ENCODE assay signal across 10 mouse cellular contexts in the genomic region with DNA sequence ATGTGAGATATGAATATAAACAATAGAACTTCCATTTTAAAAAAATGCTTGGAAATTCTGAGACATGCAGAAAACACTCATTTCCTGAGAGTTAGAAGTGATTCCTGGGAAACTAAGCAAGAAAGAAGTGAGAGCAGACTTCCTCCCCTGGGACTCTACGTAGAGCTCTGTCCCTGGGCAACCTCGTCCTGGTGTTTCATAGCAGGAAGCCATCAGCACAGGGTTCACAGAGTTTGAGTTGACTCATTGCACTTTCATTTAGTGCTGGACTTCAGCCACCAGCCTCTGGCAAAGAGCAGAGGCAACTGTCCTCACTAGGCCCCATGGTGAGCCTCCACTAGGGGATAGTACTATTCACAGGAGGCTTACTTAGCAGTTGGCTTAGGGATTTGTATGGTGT. TPM values are rescaled to one million over a fixed set of nuclear protein-coding genes. Genes with fewer than 3 reads are reported as not detected.
DNase-seq lines count a peak whose midpoint lies in the region; ATAC-seq and TF ChIP-seq lines count a peak whose summit lies in the region.
"Had no signal": no experiment of that assay in that cellular context is flagged by ENCODE, and none has a peak within 500 bp of the region (broad histone marks: within the 10 kb centered on the region; RNA-seq: fewer than 3 reads in every experiment).

No protein-coding gene starts in this region.

- TF ChIP-seq POLR2A in lung, adult 2 months (IDR thresholded peaks at IDR 0.05; ENCODE audit: borderline replicate concordance, extremely low read depth, low read depth, low read length), result no peak

- no peaks in the 10 kb centered on the region for H3K4me1 ChIP-seq in lung, adult 2 months (ENCODE audit: control insufficient read depth, insufficient read depth, low read length)
- peaks cover 4% of the 10 kb centered on the region; the same call in 1 of the 2 replicates for H3K4me1 ChIP-seq in midbrain, embryonic 16.5 days (ENCODE audit: control insufficient read depth, insufficient read depth, low read length)
- no peaks in the 10 kb centered on the region for H3K4me1 ChIP-seq in forebrain, embryonic 15.5 days

- no peak for ATAC-seq in granulocyte monocyte progenitor cell, adult 5-6 weeks (replicated peaks; ENCODE audit: poor library complexity, severe bottlenecking)
- no peak for ATAC-seq in midbrain, embryonic 16.5 days
- no peak for ATAC-seq in forebrain, embryonic 15.5 days (replicated peaks)

- peak; percentile 8; the same call in 1 of the 2 replicates for TF ChIP-seq CTCF in lung, adult 2 months (IDR thresholded peaks at IDR 0.05; ENCODE audit: insufficient read depth, low read length)

- H3K9me3 ChIP-seq in midbrain, embryonic 16.5 days (replicated peaks; ENCODE audit: control insufficient read depth, low read length, poor library complexity, severe bottlenecking), result no peaks in the 10 kb centered on the region
- H3K9me3 ChIP-seq in forebrain, embryonic 15.5 days, result no peaks in the 10 kb centered on the region

- DNase-seq in Muller cell, postnatal 12 days (ENCODE audit: inconsistent ontology term), result peak; percentile 73
- peak; percentile 66 for DNase-seq in adrenal gland, postnatal 25 days
- DNase-seq in heart, postnatal 4 days, result peak; percentile 74
- no peak for DNase-seq in lung, adult 2 months
- DNase-seq in cerebellum, postnatal 4 days (ENCODE audit: low spot score in 2 of 2), result no peak

- H3K4me3 ChIP-seq in lung, adult 2 months (replicated peaks; ENCODE audit: extremely low read depth, low read depth, low read length), result no peak overlapping the region
- H3K4me3 ChIP-seq in midbrain, embryonic 16.5 days (ENCODE audit: low read depth, low read length), result no peak overlapping the region
- H3K4me3 ChIP-seq in forebrain, embryonic 15.5 days, result no peak overlapping the region

- no peaks in the 10 kb centered on the region for H3K27me3 ChIP-seq in midbrain, embryonic 16.5 days (ENCODE audit: control insufficient read depth, insufficient read depth, low read depth, low read length)
- H3K27me3 ChIP-seq in forebrain, embryonic 15.5 days, result no peaks in the 10 kb centered on the region

- no peak overlapping the region for H3K9ac ChIP-seq in midbrain, embryonic 16.5 days (ENCODE audit: low read depth, low read length)
- no peak overlapping the region for H3K9ac ChIP-seq in forebrain, embryonic 15.5 days (replicated peaks)

- H3K27ac ChIP-seq in midbrain, embryonic 16.5 days (ENCODE audit: low read length), result no peak overlapping the region
- no peak overlapping the region for H3K27ac ChIP-seq in forebrain, embryonic 15.5 days (replicated peaks)

- 27% methylated on average over 2 of the region's 2 CpGs for WGBS in lung, adult 2 months
- WGBS in midbrain, embryonic 16.5 days, result 85% methylated on average over 2 of the region's 2 CpGs
- 86% methylated on average over 2 of the region's 2 CpGs for WGBS in forebrain, embryonic 15.5 days

- no peak overlapping the region for H3K4me2 ChIP-seq in midbrain, embryonic 16.5 days (ENCODE audit: low read length)
- no peak overlapping the region for H3K4me2 ChIP-seq in forebrain, embryonic 15.5 days (replicated peaks)

- no peaks in the 10 kb centered on the region for H3K36me3 ChIP-seq in midbrain, embryonic 16.5 days (ENCODE audit: control insufficient read depth, insufficient read depth, low read length)
- H3K36me3 ChIP-seq in forebrain, embryonic 15.5 days, result no peaks in the 10 kb centered on the region

RNA-seq across cellular contexts. Expression of gene Prg2, which starts 19.0 kb away (rescaled TPM):
- not detected in 2 replicates for total RNA-seq in adrenal gland, postnatal 25 days (2021)
- not detected for total RNA-seq in heart, postnatal 4 days (2021)
- polyA plus RNA-seq in lung, adult 2 months (2012; rRNA removed), result 0.15 and 1.2 TPM in 2 replicates
- not detected in 2 replicates for total RNA-seq in granulocyte monocyte progenitor cell, adult 5-6 weeks (2014; fragmentation: Nextera tagmentation)
- total RNA-seq in granulocyte monocyte progenitor cell, adult 5-6 weeks (2017), result 73.5 and 97.1 TPM in 2 replicates
- not detected in 2 replicates for polyA plus RNA-seq in midbrain, embryonic 16.5 days (2015; fragmentation: Nextera tagmentation; extraction: Ambion mirVana)
- 0.31 TPM in 1 of 2 replicates, not detected in the other for polyA plus RNA-seq in forebrain, embryonic 15.5 days (2015; fragmentation: Nextera tagmentation; extraction: Ambion mirVana)
- polyA plus RNA-seq: neural tube, embryonic 14.5 days had no signal

RNA-seq across cellular contexts. Expression of gene Slc43a3, which starts 24.9 kb away (rescaled TPM):
- 54.7 and 55.7 TPM in 2 replicates for total RNA-seq in adrenal gland, postnatal 25 days (2021)
- total RNA-seq in heart, postnatal 4 days (2021), result 10 to 100 TPM; 44.1 to 52.6 TPM
- polyA plus RNA-seq in lung, adult 2 months (2012; rRNA removed), result 325 and 376 TPM in 2 replicates
- 123 and 129 TPM in 2 replicates for total RNA-seq in granulocyte monocyte progenitor cell, adult 5-6 weeks (2014; fragmentation: Nextera tagmentation)
- total RNA-seq in granulocyte monocyte progenitor cell, adult 5-6 weeks (2017), result 96.1 and 109 TPM in 2 replicates
- 2.8 and 3.1 TPM in 2 replicates for polyA plus RNA-seq in midbrain, embryonic 16.5 days (2015; fragmentation: Nextera tagmentation; extraction: Ambion mirVana)
- polyA plus RNA-seq in forebrain, embryonic 15.5 days (2015; fragmentation: Nextera tagmentation; extraction: Ambion mirVana), result 3.8 and 4.2 TPM in 2 replicates

RNA-seq across cellular contexts. Expression of gene Prg3, which starts 26.7 kb away (rescaled TPM):
- total RNA-seq in adrenal gland, postnatal 25 days (2021), result not detected in 2 replicates
- total RNA-seq in heart, postnatal 4 days (2021), result not detected
- not detected in 2 replicates for polyA plus RNA-seq in lung, adult 2 months (2012; rRNA removed)
- 7.6 and 17.0 TPM in 2 replicates for total RNA-seq in granulocyte monocyte progenitor cell, adult 5-6 weeks (2014; fragmentation: Nextera tagmentation)
- 10.5 and 16.0 TPM in 2 replicates for total RNA-seq in granulocyte monocyte progenitor cell, adult 5-6 weeks (2017)
- polyA plus RNA-seq in midbrain, embryonic 16.5 days (2015; fragmentation: Nextera tagmentation; extraction: Ambion mirVana), result not detected in 2 replicates
- polyA plus RNA-seq in forebrain, embryonic 15.5 days (2015; fragmentation: Nextera tagmentation; extraction: Ambion mirVana), result not detected in 2 replicates
- polyA plus RNA-seq: limb, embryonic 11.5 days; neural tube, embryonic 14.5 days had no signal

Comparison
In these comparisons a context has a peak if more than half of its experiments do, and no peak if none do; other contexts are left out.
1. DNase-seq: peak in Muller cell, postnatal 12 days (single experiment), adrenal gland, postnatal 25 days (single experiment) and heart, postnatal 4 days (single experiment); none in lung, adult 2 months (single experiment) and cerebellum, postnatal 4 days (0 of 2).